Mouse (Mus musculus) naive thymus-derived CD4-positive, alpha-beta T cell, adult 2 months (primary cell): ENCODE measurements around the gene Coa3.
A peak's percentile ranks its signal among the peaks of the same experiment; 100 is the strongest.
"Not testable (repeated sequence)": the region's sequence is repeated elsewhere in the genome, so short reads cannot be mapped to it uniquely, and the experiment has no call there.

Experiments
- DNase-seq: peaks from one replicate; pipeline ENCODE4 v3.0.0-alpha.2; 2011; ENCODE audit warnings: low read depth

Coa3 gene

DNA sequence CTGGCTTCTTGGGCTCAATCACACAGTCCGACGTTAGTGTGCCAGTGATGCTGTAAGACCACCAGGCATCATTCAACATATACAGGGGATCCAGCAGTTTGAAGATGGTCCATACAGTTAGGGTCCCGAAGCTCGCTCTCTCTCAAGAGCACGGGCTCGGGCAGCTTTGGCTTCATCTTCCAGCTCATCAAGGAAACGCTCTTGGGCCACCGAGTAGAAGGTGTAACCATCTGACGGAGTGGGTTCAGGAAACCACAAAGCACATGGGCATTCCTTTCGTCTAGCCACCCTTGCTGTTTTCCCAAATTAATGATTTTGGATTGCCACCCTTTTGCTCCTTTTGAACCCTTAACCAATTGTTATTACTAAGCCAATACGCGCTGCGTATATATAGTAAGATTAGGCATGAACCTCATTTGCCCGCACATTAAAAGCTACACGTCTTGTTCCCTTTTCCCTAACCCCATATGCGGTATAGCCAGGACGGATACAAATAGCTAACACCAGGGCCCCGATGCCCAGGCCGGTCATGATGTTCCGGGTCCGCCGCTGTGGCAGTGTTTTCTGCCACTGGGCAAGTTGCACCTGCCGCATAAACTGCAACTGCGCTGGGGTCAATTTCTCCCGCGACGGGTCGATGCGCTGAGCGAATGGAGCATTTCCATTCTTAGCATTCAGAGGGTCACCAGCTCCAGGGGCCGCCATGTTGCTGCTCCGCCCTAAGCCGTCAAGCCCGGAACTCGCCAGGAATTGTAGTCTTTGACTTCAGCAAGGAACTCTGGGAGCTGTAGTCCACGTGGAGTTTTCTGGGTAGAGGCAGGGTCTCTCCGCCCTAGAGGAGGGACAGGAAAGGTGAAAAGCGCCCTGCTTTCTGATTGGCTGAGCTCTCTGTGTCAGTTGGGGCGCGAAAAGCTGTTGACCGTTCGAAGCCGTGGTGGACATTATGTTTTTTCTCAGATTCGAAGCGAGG is at the start of gene Coa3, which contains the start of gene Cntd1:
Gene Coa3 (minus strand): TSS at position 892 of the 970 bp plus-strand sequence.
Gene Cntd1 (plus strand): TSS at position 790 of the 970 bp plus-strand sequence.
- peak; percentile 87 for DNase-seq

DNA sequence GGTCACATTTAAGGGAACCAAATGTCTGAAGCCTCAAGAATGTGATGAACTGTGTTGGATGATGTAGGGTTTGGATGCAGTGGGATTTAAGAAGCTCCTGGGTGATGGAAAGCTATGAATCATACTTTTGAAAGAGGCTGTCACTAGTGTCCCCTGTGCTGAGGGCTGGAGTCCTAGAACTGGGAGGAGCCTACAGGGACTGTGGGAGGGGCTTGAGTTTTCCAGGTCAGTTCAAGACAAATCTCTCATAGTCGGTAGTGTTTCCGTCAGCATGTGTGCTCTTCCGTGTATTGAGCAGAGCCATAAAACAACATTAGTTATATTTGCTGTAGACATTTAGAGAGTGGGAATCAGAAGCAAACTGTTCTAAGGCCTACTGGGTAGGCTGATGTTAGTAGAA is 48.4 kb upstream of the Coa3 start:
- no peak for DNase-seq

DNA sequence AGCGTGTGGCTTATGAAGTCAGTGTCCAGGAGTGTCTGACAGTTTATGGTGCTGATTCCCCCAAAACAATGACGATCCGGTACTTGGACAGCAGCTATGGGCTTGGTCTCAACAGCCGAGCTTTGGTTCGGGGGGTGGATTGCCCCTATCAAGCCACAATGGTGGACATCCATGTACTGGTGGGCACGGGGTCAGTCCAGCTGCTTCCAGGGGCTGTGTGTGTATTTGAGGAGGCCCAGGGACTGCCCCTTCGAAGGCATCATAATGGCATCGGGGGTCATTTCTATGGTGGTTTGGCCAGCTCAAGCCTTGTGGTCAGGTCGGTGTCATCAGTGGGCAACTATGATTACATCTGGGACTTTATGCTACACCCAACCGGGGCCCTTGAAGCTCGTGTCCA is 47.2 kb upstream of the Coa3 start:
- no peak for DNase-seq

DNA sequence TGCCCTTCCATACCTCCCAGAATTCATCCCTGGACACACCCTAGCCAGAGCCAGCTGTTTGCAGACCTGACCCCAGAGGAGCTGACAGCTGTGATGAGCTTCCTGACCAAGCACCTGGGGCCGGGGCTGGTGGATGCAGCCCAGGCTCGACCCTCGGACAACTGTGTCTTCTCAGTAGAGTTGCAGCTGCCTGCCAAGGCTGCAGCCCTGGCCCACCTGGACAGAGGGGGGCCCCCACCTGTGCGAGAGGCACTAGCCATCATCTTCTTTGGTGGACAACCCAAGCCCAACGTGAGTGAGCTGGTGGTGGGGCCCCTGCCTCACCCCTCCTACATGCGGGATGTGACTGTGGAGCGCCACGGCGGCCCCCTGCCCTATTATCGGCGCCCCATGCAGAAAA is 46.3 kb upstream of the Coa3 start:
- DNase-seq, result not testable (repeated sequence)

DNA sequence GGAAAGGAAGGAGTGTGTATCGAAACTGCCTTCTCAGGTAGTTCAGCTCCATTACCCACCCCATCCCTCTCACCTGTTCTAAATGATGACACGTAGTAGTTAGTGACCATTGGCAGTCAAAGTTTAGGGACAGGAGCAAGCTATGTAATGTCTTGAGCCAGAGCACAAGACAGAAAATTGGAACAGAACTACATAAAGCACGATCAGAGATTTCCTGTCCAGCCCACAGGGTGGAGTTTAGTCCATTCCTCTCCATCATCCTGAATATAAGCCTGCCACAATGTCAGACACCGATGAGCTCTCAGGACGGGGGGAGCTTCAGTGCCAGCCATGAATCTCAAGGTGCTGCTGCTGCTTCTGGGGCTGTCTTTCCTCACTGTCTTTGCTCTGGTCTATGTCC is 45.8 kb upstream of the Coa3 start, which contains the start of gene Aoc2:
Gene Aoc2 (plus strand): TSS at position 301 of the 400 bp plus-strand sequence.
- DNase-seq, result no peak

DNA sequence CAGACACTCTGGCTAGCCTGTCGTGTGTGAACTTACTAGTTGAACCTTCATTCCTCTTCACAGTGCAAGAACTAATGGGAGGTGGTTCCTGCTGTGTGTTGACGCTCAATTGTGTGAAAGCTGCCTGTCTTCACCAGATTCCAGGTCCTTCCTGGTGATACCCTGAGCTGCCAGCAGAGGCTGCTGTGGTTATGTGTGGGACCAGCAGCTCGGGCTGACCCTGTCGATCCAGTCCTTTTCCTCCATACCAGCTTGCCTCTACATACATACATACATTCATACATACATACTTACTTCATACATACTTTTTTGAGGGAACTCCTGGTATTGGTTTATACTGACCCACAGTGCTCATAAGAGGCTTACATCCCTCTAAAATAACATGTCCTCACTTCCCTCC is 44.7 kb upstream of the Coa3 start:
- peak; percentile 46 for DNase-seq

DNA sequence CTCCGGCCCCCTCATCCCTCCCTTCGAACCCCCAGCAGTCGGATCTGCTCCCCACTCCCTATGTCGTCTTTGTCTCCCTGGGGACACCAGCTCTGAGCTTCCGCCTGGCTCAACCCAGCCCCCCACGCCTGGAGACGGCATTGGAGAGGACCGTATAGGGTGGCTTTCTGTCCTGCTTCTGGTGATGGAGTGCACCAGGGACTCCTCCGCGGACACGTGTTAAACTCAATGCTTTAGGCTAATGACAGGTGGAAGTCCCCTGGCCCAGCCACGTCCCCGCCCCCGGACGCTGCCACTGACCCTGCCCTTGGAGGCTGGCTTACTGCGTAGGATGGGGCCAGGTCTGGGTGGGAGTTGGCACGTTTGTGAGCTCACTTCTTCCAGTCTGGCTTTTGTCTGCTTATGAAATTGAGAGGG is 37.6 kb upstream of the Coa3 start:
- no peak for DNase-seq

DNA sequence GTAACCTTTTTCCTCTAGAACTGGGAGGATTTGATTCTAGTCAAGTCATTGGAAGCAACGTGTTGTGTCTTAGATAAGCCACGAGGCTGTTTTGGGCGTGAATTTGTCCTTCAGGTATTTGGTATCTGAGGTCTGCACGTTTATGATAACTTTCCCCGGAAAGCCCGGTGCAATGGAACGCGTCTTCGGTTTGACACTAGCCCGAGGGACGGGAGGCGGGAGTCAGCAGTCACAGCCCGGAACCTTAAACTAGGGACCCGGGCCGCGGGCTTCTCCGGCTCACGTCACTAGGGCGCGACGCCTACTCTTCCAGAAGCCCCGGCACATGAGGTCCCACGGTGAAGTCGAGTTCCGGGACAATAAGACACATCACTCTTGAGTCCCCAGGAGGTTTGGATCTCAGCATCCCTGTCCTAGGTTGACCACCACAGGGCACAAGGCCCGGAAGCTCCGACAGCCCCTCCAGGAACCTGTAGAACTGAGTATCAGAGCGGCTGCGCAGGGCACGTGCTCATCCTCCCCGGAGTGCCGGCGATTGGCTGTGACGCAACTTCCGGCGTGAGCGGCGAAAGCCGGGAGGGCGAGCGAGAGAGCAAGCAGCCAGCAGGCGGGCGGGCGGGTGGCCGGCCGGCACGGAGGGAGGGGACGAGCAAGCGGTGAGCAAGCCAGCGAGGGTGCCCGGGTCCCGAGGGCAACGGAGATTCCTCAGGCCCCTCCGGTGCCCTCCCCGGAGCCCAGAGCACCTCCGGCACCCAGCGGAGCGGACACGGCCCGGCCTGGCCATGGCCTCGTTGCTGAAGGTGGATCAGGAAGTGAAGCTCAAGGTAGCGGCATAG is 37.0 kb upstream of the Coa3 start, which contains the start of gene Psme3:
Gene Psme3 (plus strand): TSS at position 549 of the 836 bp plus-strand sequence.
- DNase-seq, result peak; percentile 92

DNA sequence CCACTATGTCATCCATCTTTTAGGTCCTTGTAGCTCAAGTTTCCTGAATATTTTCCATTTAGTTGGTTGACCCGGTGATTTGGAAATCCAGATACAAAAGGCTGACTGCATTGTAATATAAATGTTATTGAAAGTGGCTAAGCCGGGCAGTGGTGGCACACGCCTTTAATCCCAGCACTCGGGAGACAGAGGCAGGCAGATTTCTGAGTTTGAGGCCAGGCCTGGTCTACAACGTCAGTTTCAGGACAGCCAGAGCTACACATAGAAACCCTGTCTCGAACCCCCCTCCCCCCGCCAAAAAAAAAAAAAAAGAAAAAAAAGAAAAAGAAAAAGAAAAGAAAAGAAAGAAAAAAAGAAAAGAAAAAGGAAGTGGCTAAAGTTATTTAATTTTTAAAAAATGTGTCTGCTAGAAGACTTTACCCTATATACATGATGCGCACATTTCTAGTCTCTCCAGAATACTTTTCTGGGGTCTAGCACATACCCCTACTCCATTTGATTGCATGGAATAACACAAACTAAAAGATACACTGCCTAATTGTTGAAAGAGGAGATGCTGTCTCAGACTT is 36.3 kb upstream of the Coa3 start:
- no peak for DNase-seq

DNA sequence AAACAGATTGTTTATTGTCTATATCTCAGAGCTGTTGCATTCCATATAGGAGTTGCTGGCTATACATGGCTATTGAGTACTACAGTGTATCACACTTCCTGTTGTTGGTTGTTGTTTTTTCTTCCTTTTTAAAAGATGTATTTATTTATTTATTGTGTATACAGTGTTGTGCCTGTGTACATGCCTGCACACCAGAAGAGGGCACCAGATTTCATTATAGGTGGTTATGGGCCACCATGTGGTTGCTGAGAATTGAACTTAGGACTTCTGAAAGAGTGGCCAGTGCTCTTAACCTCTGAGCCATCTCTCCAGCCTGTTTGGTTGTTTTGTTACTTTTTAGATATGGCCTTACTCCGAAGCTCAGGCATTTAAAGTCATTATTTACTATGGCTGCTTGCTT is 35.7 kb upstream of the Coa3 start:
- no peak for DNase-seq

DNA sequence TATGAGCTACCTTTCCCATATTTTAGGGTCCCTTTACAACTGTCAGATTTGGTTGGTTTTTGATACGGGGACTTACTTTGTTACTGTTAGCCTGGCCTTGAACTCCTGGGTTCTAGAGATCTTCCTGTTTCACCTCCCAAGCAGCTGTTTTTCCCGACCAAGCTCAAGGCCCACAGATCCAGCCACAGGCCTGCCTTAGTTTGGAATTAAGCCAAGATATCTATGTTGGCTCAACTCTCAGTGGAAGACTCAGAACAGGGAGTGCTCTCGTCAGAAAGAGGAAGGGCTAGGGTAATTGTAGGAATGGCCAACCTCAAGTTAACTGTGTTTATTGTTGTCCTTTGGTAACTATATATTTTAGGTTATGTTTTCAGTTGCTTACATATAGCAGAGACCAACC is 33.2 kb upstream of the Coa3 start:
- DNase-seq, result no peak

DNA sequence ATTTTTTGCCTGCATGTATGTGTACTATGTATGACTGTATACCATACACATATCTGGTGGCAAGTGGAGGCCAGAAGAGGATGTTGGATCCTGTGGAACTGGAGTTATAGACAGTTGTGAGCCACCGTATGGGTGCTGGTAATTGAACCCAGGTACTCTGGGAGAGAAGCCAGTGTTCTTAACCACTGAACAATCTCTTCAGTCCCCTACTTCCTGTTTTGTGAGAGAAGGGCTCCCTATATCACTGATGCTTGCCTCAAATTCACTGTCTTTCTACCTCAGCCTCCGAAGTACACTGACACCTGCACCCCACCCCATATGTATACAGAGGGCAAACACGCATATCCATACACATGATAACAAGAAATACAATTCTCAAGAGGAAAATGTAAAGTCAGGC is 32.2 kb upstream of the Coa3 start:
- no peak for DNase-seq

DNA sequence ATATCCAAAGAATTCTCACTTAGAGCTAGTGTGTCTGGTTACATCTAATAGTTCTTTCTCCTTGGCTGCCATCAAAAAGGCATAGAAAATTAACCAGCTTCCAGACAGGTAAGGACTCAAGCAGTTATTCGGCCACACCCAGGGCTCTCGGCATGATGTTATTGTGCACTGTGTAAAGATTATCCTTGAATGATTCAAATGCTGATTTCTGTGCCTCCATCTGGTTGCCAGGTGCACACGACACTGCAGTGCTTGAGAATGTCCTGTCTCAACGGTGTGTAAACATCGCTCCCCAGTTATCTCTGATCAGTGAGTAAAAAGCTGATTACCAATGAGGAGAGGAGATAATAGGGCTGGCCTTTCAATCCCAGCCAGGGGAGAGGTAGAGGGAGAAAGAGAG is 28.8 kb upstream of the Coa3 start:
- no peak for DNase-seq

DNA sequence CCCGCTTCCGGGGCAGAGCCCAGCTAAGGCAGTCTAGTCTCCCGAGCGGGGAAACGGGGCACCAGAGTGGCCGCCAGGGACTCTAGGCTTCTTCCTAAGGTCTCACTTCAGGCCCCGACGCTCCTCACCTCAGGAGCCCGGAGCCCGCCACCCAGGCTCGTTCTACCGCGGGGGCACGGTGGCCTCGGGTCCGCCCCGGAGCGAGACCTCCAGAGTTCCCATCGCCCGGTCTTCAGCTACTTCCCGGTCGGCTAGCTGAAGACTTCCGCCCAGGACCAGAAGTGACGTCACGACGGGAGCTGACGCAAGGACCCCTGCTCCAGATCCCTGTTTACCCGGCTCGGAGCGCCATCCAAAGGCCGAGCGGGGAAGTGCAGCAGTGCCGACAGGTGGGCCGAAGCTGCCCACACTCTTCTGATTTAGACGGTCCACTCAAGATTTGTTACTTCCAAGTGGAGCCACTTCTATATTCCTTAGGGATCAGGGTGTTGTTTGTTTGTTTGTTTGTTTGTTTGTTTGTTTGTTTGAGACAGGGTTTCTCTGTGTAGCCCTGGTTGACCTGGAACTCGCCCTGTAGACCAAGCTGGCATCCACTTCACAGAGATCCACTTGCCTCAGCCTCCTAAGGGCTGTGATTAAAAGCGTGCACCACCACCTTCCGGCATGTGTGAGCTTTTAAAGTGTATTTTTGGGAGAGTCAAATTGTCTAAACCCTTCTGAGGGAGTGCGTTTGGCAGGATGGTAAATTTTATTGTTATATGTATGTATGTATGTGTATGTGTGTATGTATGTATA is 23.3 kb upstream of the Coa3 start, which contains the start of gene Becn1:
Gene Becn1 (minus strand): TSS at position 283 of the 795 bp plus-strand sequence.
- peak; percentile 92 for DNase-seq

DNA sequence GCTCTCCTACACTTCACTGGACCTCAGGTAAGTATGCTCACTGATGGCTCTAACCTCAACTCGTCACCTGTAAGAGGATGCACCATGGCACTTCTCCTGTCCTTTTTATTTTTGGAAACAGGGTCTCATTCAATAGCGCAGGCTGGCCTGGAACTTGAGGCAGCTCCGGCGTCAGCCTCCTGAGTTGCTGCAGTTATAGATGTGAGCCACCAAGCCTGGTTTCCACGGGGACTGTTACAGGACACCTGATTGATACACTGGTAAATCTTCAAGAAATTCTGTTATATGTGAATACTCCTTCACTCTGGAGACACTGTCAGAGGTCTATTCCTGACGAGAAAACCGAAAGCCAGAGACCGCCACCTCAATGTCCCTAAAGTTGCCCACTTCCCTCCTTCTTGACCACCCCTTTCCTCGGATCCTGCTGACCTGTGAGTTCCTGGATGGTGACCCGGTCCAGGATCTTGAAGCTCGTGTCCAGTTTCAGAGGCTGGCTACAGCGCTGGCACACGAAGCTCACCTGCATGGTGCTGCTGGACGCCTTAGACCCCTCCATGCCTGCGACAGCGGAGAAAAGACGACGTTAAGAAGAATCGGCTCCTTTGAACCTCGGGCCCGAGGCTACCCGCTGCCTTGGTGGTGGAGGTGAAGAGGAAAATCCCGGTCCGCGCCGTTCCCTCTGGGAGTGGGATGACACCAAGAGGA is 22.5 kb upstream of the Coa3 start:
- DNase-seq, result peak; percentile 28

DNA sequence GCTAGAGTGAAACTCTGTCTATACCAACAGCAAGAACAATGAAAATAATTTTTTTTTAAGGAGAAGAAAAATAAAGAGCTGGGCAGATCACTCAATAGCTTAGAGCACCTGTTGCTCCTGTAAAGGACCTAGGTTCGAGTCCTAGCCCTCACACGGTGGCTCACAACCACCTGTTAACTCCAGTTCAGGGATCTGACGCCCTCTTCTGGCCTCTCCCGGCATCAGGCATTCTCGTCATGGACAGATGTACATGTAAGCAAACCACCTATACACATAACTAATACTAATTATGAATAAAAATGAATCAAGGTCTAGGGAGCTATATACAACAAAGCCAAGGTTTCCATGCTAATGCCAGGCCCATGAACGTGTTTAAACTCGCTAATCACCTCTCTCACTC is 22.0 kb upstream of the Coa3 start:
- peak; percentile 29 for DNase-seq

DNA sequence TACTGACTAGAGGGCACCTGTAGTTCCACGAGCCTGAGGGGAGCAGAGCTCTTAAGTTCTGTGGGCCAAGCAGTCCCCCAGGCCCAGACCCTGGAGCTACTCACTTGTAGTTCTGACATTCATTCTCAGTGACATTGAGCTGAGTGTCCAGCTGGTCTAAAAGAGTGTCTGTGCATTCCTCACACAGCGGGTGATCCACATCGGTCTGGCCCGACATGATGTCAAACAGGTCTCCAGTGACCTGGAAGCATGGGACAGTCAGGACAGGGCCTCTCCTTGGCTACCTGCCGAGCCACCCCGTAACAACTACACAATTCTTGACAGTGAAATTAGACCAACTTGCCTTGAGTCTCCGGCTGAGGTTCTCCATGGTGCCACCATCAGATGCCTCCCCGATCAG is 16.3 kb upstream of the Coa3 start:
- no peak for DNase-seq

DNA sequence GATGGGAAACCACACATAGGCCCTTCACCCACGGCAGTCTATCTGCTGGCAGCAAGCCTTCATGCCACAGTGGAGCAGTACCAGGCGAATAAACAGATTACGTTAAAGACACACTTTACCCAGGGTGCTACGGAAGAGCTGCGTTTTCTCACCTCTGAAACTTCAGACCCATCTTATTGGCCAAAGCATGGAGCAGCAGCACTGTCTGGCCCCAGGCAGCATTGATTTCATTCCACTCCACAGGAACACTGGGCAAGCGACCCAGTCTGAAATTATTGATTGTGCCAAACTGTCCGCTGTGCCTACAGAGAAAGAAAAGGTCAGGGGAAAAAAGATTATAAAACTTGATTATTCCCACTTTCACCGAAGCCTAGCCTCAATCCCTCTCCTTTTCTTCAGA is 12.3 kb upstream of the Coa3 start:
- DNase-seq, result no peak

DNA sequence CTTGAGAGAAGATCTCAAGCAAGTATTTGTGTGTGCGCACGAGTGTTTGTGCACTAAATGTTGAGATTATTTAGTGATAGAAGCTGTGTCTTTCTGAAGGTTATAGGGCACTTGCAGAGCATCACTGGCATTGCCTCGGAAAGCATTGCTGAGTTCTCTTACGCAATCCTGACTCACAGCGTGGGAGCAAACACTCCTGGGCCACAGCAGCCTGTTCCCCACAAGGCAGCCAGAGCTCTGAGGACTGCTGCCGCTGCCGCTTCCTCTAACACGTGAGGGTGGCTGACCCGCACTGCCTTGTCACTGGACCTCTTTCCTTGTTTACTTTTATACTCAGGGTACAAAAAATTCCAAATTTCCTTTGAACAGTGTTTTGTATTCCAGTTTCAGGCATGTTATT is 8.4 kb upstream of the Coa3 start:
- no peak for DNase-seq

DNA sequence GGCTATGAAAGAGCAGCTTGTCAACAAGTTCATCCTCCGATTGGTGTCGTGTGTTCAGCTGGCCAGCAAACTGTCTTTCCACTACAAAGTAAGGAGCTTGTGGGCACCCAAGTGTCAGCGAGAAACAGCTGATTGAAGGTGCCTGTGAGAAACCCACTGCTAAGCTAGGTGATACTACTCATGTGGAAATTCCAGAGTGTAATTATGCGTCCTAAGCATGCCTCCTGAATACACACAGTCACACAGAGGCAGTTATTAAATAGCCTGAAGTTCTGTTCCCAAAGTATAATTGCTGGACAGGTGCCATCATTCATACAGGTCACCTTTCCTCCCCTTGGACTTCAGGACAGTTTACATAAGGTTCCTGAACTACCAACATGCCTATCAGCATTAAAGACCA is 4.9 kb upstream of the Coa3 start:
- no peak for DNase-seq

DNA sequence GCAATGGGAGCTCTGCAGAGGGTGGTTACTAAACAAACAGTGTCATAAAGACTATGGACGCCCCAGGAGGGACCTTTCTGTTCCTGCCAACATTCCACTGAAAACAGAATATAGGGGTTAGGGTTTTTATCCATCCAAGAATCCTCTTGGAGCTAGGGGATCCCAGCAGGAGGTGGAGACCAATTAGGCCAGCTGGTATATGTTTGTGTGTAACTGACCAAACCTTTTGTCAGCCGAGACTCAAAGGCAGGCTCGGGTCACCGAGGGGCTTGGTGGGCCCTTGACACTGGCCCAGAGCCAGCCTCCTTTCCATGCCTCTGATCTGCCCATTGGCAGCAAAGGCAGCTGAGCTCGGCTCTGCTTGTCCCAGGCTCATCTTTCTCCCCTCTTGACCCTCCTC is 4.0 kb upstream of the Coa3 start:
- no peak for DNase-seq
